Mouse (Mus musculus) heart, adult 11 months (tissue): ENCODE measurements around the gene Phka2.

Experiments used
- DNase-seq: peaks from one replicate; pipeline ENCODE4 v3.0.0; 2022

The Phka2 gene

GRCm38 (mm10) chrX:160601053-160601452 is 99.1 kb downstream of the Phka2 start:
- peak; percentile 86 for DNase-seq

GRCm38 (mm10) chrX:160602770-160603169 is 100.8 kb downstream of the Phka2 start:
- DNase-seq: no peak

GRCm38 (mm10) chrX:160603316-160603715 is 101.3 kb downstream of the Phka2 start:
- DNase-seq: no peak

GRCm38 (mm10) chrX:160603981-160604541 is 102.1 kb downstream of the Phka2 start:
- DNase-seq: peak; percentile 96

- DNase-seq: no peak
Observed at GRCm38 (mm10) chrX:160609849-160610248, 107.9 kb downstream of the Phka2 start.

- no peak for DNase-seq
Observed at GRCm38 (mm10) chrX:160610482-160610881, 108.5 kb downstream of the Phka2 start.

GRCm38 (mm10) chrX:160610882-160611644 is 109.1 kb downstream of the Phka2 start:
- DNase-seq: no peak
